Mouse (Mus musculus): Measurements from ENCODE around the gene Birc7. TPM values are rescaled to one million over a fixed set of nuclear protein-coding genes. Genes with fewer than 3 reads are reported as not detected.

The Birc7 gene
- polyA plus RNA-seq, 1 experiment from 2014 or later = 0.18 TPM

DNA sequence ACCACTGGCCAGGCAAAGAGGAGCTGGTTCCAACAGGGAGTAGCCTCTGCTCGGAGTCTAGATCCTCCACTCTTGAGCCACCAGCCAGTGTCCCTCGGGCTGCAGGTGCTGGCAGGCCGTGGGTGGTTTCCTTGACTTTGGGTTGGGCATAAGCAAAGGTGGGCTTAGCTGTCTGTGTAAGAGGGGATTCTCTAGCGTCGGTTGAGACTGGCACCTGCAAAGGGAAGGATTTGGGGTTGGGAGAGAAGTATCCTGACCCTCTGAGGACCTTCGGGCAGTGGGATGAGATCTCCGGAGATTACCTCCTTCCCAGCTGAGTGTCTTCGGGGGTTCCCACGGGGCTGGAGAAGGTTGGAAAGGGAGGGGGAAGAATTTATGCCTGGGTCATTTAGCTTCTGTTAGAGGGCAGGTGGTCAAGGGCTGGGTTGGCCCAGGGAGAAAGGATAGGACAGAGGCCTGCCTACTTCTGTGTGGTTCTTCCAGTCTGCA, 36.9 kb upstream of the Birc7 start:
- Histone ChIP-seq H3K4me1 (ENCODE audit: control insufficient read depth, insufficient read depth, low read length) (peaks cover 58% of the 10 kb centered on the region), H3K27me3 (ENCODE audit: control insufficient read depth, insufficient read depth, low read length) (no peaks in the 10 kb centered on the region), H3K4me3 (replicated peaks; ENCODE audit: low read depth, low read length) (peak overlapping the region; percentile 93), H3K4me2 (ENCODE audit: low read length) (peak overlapping the region; percentile 85), H3K27ac (replicated peaks; ENCODE audit: low read depth, low read length) (peak overlapping the region; percentile 100), H3K9me3 (ENCODE audit: control insufficient read depth, low read length) (no peaks in the 10 kb centered on the region), H3K9ac (replicated peaks; ENCODE audit: low read length) (peak overlapping the region; percentile 100), H3K36me3 (ENCODE audit: control insufficient read depth, insufficient read depth, low read length) (peaks cover 11% of the 10 kb centered on the region)
- ATAC-seq (ENCODE audit: low FRiP score, low TSS enrichment) = no peak
- peak; percentile 54 for DNase-seq
- WGBS = 2% methylated on average over 9 of the region's 9 CpGs

DNA sequence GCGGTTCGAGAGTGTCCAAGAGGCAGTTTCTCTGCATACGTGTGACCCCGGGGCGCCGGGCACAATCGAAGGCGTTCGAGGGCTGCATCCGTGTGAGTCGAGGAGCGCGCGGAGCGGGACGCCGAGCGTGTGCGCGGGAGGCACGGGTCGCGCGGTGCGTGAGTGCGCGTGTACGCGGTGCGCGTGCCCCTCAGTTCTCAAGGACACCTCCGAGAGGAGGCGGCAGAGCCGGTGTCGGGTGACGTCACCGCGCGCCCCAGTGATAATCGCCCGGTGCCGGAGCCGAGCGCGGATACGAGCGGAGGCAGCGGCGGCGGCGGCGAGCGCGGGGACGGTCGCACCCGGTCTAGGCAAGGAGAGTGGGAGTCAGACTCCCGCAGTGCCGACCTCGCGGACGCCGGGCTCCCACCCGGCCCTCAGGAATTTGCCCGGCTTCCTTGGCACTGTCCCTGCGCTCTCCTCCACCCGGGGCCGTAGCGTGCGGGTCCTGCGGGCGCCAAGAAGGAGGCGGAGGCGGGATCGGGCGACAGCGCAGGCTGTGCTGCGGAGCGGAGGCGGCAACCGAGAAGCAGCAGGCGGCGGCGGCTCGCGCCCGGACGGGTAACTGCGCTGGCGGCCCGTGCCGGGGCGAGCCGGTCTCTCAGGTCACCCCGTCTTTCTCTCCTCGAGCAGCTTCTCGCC, 35.8 kb upstream of the Birc7 start:
- Histone ChIP-seq H3K9ac (replicated peaks; ENCODE audit: low read length) (peak overlapping the region; percentile 100), H3K36me3 (ENCODE audit: control insufficient read depth, insufficient read depth, low read length) (peaks cover 11% of the 10 kb centered on the region), H3K4me3 (replicated peaks; ENCODE audit: low read depth, low read length) (peak overlapping the region; percentile 93), H3K9me3 (ENCODE audit: control insufficient read depth, low read length) (no peaks in the 10 kb centered on the region), H3K27me3 (ENCODE audit: control insufficient read depth, insufficient read depth, low read length) (no peaks in the 10 kb centered on the region), H3K27ac (replicated peaks; ENCODE audit: low read depth, low read length) (peak overlapping the region; percentile 100), H3K4me2 (ENCODE audit: low read length) (peak overlapping the region; percentile 85), H3K4me1 (ENCODE audit: control insufficient read depth, insufficient read depth, low read length) (peaks cover 58% of the 10 kb centered on the region)
- WGBS = under 1% methylated on average over 94 of the region's 97 CpGs
- ATAC-seq (ENCODE audit: low FRiP score, low TSS enrichment) = peak; percentile 41
- DNase-seq = peak; percentile 98

DNA sequence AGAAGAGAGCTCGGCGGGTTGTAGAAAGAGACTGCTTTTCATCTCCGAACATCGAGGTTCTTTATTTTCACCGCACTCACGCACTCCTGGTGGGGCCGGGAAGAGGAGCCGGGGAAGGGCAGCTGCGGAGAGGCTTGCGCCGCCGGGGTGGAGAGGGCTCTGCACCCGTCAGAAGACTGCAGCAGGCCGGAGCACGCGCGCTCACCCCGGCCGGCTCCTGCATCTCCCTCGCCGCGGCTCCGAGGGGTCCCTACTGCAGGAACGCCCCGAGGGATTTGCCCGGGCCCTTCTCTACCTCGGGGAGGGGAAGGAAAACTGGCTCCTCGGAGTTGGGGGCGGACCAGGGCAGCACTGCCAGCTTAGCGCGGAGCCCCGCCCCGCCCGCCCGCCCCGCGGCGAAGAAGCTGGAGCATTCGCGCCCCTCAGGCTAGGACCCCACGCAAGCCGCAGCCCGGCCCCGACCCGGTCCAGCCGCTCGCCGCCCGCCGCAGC, 35.2 kb upstream of the Birc7 start:
- H3K9ac ChIP-seq (replicated peaks; ENCODE audit: low read length) = peak overlapping the region; percentile 100
- DNase-seq (peak; percentile 79), ATAC-seq (ENCODE audit: low FRiP score, low TSS enrichment) (peak; percentile 21)
- WGBS = under 1% methylated on average over 38 of the region's 50 CpGs
- H3K4me2 ChIP-seq (ENCODE audit: low read length) = peak overlapping the region; percentile 85
- H3K36me3 ChIP-seq (ENCODE audit: control insufficient read depth, insufficient read depth, low read length) = peaks cover 11% of the 10 kb centered on the region
- peaks cover 53% of the 10 kb centered on the region for H3K4me1 ChIP-seq (ENCODE audit: control insufficient read depth, insufficient read depth, low read length)
- H3K27me3 ChIP-seq (ENCODE audit: control insufficient read depth, insufficient read depth, low read length) = no peaks in the 10 kb centered on the region
- peak overlapping the region; percentile 100 for H3K27ac ChIP-seq (replicated peaks; ENCODE audit: low read depth, low read length)
- H3K4me3 ChIP-seq (replicated peaks; ENCODE audit: low read depth, low read length) = peak overlapping the region; percentile 93
- H3K9me3 ChIP-seq (ENCODE audit: control insufficient read depth, low read length) = no peaks in the 10 kb centered on the region

GRCm38 (mm10) chr2:180894029-180894623, 34.7 kb upstream of the Birc7 start:
- peak; percentile 85 for DNase-seq
- peak; percentile 39 for ATAC-seq (ENCODE audit: low FRiP score, low TSS enrichment)
- Histone ChIP-seq H3K4me1 (ENCODE audit: control insufficient read depth, insufficient read depth, low read length) (peaks cover 48% of the 10 kb centered on the region), H3K36me3 (ENCODE audit: control insufficient read depth, insufficient read depth, low read length) (peaks cover 11% of the 10 kb centered on the region), H3K9me3 (ENCODE audit: control insufficient read depth, low read length) (no peaks in the 10 kb centered on the region), H3K27ac (replicated peaks; ENCODE audit: low read depth, low read length) (peak overlapping the region; percentile 100), H3K27me3 (ENCODE audit: control insufficient read depth, insufficient read depth, low read length) (no peaks in the 10 kb centered on the region), H3K4me3 (replicated peaks; ENCODE audit: low read depth, low read length) (peak overlapping the region; percentile 93), H3K9ac (replicated peaks; ENCODE audit: low read length) (peak overlapping the region; percentile 100), H3K4me2 (ENCODE audit: low read length) (peak overlapping the region; percentile 85)
- under 1% methylated on average over 57 of the region's 57 CpGs for WGBS

- Histone ChIP-seq H3K9ac (replicated peaks; ENCODE audit: low read length) (peak overlapping the region; percentile 100), H3K27me3 (ENCODE audit: control insufficient read depth, insufficient read depth, low read length) (no peaks in the 10 kb centered on the region), H3K36me3 (ENCODE audit: control insufficient read depth, insufficient read depth, low read length) (peaks cover 11% of the 10 kb centered on the region), H3K4me3 (replicated peaks; ENCODE audit: low read depth, low read length) (peak overlapping the region; percentile 93), H3K9me3 (ENCODE audit: control insufficient read depth, low read length) (no peaks in the 10 kb centered on the region), H3K4me2 (ENCODE audit: low read length) (peak overlapping the region; percentile 85), H3K4me1 (ENCODE audit: control insufficient read depth, insufficient read depth, low read length) (peaks cover 42% of the 10 kb centered on the region), H3K27ac (replicated peaks; ENCODE audit: low read depth, low read length) (peak overlapping the region; percentile 100)
- DNase-seq (peak; percentile 97), ATAC-seq (ENCODE audit: low FRiP score, low TSS enrichment) (peak; percentile 58)
- WGBS = 0% methylated on average over 13 of the region's 13 CpGs
These were observed 34.1 kb upstream of the Birc7 start for GRCm38 (mm10) chr2:180894734-180895133.

- H3K9ac ChIP-seq (replicated peaks; ENCODE audit: low read length) = peak overlapping the region; percentile 100
- no peak for ATAC-seq (ENCODE audit: low FRiP score, low TSS enrichment)
- H3K27me3 ChIP-seq (ENCODE audit: control insufficient read depth, insufficient read depth, low read length) = no peaks in the 10 kb centered on the region
- H3K27ac ChIP-seq (replicated peaks; ENCODE audit: low read depth, low read length) = peak overlapping the region; percentile 100
- peak overlapping the region; percentile 85 for H3K4me2 ChIP-seq (ENCODE audit: low read length)
- H3K9me3 ChIP-seq (ENCODE audit: control insufficient read depth, low read length) = no peaks in the 10 kb centered on the region
- H3K4me1 ChIP-seq (ENCODE audit: control insufficient read depth, insufficient read depth, low read length) = peaks cover 36% of the 10 kb centered on the region
- no peak for DNase-seq
- peak overlapping the region; percentile 93 for H3K4me3 ChIP-seq (replicated peaks; ENCODE audit: low read depth, low read length)
- 43% methylated on average over 3 of the region's 3 CpGs for WGBS
- peaks cover 11% of the 10 kb centered on the region for H3K36me3 ChIP-seq (ENCODE audit: control insufficient read depth, insufficient read depth, low read length)
These were observed 33.5 kb upstream of the Birc7 start for GRCm38 (mm10) chr2:180895321-180895720.

DNA sequence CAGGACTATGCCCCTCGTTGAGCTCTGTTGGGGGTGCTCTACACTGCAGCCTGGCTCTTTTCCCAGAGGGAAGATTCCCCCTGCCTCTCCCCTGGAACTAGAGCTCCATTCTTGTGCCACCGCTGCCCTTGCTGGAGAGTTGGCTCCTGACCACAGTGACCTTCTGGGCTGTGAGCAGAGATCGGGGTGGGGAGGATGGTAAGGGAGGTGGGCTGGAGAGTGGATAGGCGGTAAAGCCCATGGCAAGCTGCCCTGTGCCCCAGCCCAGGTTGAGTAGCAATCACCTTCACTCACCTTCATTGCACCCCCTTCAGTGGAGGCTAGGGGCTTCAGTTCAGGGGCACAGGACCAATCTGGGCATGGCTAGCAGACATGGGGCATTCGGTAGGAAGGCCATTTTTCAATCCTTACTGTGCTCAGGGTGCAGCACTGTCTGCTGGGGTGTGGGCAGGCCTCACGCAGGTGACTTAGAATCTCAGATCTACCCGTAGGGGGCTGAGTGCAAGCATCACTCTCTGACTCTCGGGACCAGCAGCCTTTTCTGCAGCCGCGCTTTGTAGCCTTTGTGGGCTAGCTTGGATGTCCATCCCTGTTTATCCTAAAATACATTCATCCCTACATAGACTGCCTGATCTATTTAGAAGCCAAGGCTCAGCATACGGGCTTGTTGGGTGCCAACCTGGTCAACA, 32.8 kb upstream of the Birc7 start:
- Histone ChIP-seq H3K4me1 (ENCODE audit: control insufficient read depth, insufficient read depth, low read length) (peaks cover 35% of the 10 kb centered on the region), H3K9me3 (ENCODE audit: control insufficient read depth, low read length) (no peaks in the 10 kb centered on the region), H3K36me3 (ENCODE audit: control insufficient read depth, insufficient read depth, low read length) (peaks cover 11% of the 10 kb centered on the region), H3K4me2 (ENCODE audit: low read length) (peak overlapping the region; percentile 85), H3K9ac (replicated peaks; ENCODE audit: low read length) (peak overlapping the region; percentile 100), H3K4me3 (replicated peaks; ENCODE audit: low read depth, low read length) (peak overlapping the region; percentile 93), H3K27ac (replicated peaks; ENCODE audit: low read depth, low read length) (peak overlapping the region; percentile 100), H3K27me3 (ENCODE audit: control insufficient read depth, insufficient read depth, low read length) (no peaks in the 10 kb centered on the region)
- DNase-seq (no peak), ATAC-seq (ENCODE audit: low FRiP score, low TSS enrichment) (no peak)
- 65% methylated on average over 11 of the region's 11 CpGs for WGBS

- Histone ChIP-seq H3K4me3 (replicated peaks; ENCODE audit: low read depth, low read length) (no peak overlapping the region), H3K27me3 (ENCODE audit: control insufficient read depth, insufficient read depth, low read length) (no peaks in the 10 kb centered on the region), H3K27ac (replicated peaks; ENCODE audit: low read depth, low read length) (peak overlapping the region; percentile 100), H3K9me3 (ENCODE audit: control insufficient read depth, low read length) (no peaks in the 10 kb centered on the region), H3K4me1 (ENCODE audit: control insufficient read depth, insufficient read depth, low read length) (peaks cover 31% of the 10 kb centered on the region), H3K4me2 (ENCODE audit: low read length) (peak overlapping the region; percentile 85), H3K9ac (replicated peaks; ENCODE audit: low read length) (peak overlapping the region; percentile 1; the same call in 1 of the 2 replicates), H3K36me3 (ENCODE audit: control insufficient read depth, insufficient read depth, low read length) (peaks cover 11% of the 10 kb centered on the region)
- whole genome bisulfite sequencing = 50% methylated on average over 15 of the region's 15 CpGs
- ATAC-seq (ENCODE audit: low FRiP score, low TSS enrichment) (no peak), DNase-seq (peak; percentile 45)
These were observed 31.8 kb upstream of the Birc7 start for GRCm38 (mm10) chr2:180896819-180897625.

All from midbrain, embryonic 14.5 days (tissue).